Mouse (Mus musculus) frontal cortex, postnatal 36 days (tissue): ENCODE results near the gene Smg6.
"Not testable (repeated sequence)": the region's sequence is repeated elsewhere in the genome, so short reads cannot be mapped to it uniquely, and the experiment has no call there.

ENCODE experiments used
- DNase-seq, 2 experiments: peaks; one replicate each; pipeline ENCODE4 v3.0.0; 2022; ENCODE audit warnings: low spot score in 2 of 2

Smg6 gene

DNA sequence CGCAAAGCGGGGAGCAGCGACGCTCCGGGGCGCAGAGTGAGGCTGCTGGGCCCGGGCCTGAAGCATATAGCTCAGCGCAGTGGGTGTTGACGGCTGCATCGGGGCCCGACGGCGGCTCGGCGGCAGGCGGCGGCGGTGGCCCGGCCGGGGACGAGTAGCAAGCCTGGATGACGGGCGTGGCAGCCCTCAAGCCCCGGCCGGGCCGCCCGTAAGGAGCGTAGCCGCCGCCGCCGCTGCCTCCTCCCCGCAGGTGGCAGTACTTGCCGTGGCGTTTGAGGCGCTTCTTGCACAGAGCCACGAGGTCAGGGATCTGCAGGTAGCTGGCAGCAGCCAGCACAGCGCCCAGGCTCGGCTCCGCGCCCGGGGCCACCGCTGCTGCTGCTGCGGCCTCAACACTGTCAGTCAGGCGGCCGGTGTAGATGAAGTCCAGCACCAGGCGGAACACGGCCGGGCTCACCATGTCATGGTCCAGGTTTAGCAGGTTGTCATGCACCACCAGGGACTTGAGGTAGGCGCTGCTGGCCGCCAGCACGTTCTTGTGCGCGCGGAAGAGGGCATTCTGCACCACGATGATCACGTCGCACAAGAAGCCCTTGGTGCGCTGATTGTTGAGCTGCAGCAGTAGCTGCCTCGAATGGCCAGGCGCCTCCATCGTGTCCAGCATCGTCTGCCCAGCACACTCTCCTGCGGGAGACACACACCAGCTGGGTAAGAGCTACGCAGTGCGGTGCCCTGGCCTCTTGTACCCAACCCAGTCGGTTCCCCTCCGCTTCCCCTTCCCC, 241.4 kb downstream of the Smg6 start:
- no peak for DNase-seq

DNA sequence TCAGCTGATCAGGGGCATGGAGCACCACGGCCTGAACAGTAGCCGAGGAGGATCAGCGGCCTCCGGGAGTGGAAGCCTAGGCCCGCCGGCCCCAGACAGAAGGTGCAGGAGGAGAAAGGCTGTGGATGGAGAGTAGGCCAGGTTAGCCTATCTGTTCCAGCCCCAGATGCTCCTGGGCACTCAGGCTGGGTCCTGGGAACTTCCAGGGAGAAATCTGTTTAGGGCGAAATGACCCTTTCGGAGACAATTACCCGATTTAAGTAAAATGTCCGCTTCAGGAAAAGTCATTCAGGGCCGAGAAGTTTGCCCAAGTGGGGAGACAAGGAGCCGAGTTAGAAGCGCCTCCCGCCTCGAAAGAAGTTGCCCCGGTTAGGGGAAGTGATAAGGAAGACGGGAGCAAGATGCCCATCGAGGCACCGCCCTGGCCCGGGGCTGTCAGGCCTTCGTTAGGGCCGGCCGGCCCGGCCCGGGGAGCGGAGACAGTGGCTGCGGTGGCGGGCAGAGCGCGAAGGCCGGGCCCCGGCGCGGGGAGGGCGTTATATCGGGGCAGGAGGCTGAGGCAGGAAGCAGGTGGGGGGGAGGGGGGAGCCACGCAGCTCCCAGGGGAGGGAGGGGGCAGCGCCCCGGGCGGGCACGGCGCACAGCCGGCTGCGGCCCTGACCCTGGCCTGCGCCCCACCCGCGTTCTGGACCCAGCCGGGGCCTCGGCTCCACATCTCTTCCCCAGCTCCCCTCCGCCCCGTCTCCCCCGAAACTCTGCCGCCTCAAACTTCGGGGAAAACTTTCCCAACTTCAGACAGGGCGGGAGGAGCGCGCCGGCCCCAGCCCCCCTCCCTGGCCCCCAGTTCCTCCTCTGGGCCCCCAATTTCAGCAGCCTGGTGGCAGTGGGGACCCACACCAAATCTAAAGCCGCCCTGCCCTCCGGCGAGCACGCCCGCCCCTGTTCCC, 242.3 kb downstream of the Smg6 start:
- DNase-seq, result no peak

DNA sequence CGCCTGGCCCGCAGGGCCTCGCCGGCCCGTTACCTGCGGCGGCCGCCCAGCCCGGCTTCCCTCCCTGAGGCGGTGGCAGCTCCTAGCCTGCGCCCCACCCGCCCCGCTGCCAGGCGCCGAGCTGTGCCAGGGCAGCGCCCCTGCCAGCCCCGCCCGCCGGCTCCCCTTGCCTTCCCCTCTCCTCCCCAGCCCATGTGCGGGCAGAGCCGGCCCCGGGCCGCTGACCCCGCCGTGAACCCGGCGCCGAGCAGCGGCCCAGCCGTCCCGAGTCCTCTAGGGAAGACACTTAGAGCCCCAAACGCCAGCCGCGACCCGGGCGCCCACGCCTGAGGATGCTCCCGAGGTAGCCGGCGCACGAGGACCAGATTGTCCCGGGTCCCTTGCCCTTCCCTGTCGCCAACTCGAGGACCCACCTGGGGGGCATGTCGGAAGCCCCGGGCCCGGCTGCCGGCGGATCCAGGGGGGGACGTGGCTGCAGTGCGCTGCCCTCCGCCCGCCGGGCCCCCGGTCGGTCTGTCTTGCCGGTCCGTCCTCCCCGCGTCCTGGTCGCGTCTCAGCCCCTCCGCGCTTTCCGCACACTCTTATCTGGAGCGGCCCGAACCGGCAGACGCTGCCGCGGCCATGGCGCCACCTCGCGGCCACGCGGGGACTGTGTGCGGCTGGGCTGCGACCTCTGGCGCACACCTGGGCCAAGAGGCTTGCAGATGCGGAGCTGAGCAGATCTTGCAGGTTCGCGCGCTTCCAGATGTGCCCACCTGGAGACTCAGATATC, 243.2 kb downstream of the Smg6 start:
- peak; percentile 76 to 80 for DNase-seq

DNA sequence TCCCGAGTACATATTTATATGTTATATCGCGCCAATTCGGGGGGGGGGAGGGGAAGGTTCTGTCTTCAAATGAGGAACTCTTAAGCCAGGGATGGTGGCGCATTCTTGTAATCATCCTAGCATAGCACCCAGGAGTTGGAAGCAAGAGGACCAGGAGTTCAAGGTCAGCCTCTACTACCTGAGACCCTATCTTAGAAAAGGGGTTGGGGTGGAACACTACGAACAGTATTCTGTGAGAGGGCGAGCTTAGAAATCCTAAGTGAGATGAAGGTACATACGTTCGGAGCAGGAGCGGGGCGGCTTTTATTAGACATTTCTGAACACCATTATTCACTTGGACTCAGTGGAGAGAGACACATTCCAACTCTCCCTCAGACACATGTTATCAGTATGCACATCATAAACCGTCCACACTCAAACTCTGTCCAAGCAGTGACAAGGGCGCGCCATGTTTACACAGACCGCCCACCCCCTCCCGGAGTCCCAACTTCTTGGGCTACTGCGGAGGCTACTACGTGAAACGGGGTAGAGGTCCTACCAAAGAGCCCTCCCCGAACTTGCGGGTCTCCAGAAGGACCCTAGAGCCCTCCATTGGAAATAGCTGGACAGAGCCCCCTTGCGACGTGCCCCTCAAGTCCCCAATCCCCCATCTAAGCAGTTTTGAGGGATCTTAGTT, 243.9 kb downstream of the Smg6 start, which contains the start of gene Hic1:
Hic1 (minus strand) TSS at position 115 of the 676 bp plus-strand sequence.
- no peak for DNase-seq

DNA sequence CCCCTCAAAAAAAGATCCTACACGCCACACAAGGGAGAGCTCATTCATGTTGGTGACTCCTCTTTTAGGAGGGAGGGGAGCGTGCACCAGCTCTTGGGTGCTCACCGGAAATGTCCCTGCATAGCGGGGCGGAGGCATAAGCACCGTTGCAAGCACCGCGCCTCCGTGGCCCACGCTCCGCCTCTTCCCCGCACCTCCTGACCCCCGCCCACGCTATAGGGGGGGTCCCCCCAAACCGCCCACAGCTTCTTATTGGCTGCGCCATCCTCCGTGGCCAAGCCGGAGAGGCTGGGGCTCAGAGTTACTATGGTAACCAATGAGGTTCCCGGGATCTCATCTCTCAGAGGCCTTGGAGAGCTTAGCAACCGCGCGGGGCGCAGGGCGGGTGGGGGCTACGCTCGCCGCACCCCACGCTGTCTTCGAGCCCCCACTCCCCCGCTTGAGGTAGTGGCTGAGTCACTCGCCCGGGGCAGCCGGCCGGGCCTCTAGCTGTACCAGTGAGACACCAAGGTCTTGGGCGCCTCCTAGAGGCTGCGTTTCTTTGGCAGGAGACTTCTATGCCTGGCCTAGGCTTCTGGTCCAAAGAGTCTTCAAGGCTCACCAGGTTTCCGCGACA, 244.6 kb downstream of the Smg6 start:
- peak; percentile 91 to 94 for DNase-seq

DNA sequence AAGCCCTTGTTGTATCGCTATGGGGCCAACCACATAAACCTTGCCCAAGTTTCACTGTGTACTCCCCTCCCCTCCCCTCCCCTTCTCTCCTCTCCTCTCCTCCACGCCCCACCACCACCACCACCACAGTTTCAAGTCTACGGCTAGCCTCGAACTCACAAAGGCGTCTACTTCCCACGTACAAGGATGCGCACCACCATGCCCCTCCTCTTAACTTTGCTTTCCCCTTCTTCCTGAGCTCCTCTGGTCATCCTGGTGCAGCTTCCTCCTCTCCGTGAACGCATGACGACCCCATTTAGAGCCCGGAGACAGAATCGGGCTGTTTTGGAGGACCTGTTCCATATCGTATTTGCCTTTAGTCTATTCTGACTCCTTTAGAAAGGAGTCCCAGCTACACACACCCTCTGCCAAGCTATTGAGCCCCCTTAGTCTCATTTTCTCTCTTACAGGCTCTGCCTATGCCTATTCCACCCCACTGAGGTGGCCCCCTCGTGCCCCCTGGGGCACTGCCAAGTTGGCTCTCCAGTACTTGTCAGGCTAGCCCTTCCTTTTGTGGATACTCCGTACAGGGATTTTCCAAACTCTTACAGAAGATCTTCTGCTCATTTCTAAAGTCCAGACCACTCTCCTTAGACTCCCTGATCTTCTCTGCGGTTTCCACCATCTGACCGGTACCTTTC, 245.7 kb downstream of the Smg6 start:
- DNase-seq, result no peak

DNA sequence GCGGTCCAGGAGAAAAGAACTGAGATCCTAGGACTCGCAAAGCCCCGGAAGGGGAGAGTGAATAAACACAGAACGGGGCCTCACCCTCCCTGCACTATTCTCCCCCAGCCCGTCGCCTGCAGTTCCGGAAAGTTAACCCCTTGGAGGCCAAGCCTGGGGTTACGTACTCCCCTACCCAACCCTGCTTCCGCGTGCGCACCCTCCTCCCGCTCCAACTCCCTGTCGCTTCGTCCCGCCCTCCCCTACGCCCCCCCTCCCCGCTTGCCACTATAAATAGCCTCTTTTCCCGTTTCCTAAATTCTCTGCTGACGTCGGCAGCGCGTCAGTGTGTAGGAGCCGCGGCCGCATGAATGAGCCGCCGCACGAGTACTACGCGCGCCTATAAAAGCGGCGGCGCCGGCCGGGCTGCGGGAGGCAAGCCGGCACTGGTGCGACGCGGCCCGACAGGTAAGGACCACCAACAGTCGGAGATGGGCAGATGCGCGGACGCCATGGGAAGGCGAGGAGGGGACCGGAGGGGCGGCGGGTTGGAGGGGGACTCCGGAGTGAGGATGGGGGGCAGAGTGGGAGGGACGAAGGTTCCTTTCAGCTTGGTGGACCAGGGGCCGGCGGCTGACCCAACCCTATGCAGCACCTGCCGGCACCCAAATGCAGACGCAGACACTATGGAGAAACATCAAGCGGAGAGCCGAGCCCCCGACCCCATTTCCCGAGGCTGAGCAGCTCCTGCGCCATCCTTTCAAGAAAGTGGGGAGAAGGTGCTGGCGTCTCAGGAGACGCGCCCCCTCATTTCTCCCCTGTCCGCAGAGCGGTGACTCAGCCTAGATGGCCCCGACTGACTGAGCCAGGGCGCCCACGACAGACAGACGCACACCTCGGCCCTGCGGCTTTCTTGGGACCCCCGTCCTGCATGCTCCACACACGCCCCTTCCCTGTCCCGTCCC, 246.8 kb downstream of the Smg6 start:
- peak; percentile 71 for DNase-seq

DNA sequence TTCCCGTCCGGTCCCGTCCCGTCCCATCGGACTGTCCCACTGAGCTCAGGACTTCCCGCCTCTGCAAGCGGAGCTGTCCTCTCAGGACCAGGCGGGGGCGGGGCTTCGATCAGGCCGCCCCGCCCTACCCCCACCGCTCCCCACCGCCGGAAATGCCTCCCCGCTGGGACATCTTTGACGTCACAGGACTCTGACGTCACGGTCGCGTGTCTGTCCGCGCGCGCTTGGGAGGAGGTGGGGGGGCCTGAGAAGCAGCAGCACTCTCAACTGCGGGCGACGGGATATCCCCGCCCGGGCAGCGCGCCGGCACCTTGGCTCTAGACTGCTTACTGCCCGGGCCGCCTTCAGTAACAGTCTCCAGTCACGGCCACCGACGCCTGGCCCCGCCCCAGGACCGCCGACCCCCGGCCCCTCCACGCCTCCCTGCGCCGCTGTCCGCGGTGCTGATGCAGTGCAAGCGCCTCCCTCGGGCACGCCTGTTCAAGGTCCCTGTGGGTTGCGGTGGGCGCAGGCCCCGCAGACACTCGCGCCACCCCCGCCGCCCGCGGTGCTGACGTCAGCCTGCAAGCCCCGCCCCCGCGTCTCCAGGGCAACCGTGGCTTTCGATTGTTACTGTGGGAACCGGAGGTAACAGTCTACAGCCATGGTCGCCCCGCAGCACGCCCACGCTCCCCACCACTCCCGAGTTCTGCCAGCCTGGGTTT, 247.6 kb downstream of the Smg6 start:
- peak; percentile 94 to 96 for DNase-seq

DNA sequence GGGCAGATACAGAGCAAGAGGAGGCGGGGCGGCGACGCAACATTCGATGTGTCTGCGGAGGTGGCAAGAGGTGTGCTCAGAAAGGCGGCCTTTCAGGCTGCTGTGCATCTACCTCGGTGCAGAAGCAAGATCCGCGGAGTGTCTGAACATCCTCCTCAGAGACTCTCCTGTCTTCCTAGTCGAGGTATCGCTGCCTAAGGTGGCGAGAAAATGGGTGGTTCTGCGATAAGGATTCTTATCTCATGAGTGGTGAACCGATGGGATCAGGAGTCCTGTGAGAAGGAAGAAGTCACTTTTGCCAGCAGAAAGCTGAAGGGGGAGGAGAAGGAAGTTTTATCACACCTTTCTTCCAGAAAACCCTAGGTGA, 248.2 kb downstream of the Smg6 start:
- DNase-seq, result no peak

DNA sequence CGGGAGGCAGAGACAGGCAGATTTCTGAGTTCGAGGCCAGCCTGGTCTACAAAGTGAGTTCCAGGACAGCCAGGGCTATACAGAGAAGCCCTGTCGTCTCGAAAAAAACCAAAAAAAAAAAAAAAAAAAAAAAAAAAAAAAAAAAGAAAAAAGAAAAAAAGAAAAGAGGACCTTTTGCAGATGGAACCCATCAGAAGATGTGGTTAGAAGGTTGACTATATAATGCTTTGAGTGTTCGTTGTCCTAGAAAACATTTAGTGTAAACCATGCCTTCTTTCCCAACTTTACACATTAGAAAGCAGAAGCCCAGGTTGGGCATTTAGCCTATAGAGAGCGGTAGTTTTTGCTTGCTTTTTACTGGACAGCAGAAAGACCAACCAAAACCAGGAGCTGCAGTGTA, 249.0 kb downstream of the Smg6 start:
- DNase-seq, result not testable (repeated sequence)

DNA sequence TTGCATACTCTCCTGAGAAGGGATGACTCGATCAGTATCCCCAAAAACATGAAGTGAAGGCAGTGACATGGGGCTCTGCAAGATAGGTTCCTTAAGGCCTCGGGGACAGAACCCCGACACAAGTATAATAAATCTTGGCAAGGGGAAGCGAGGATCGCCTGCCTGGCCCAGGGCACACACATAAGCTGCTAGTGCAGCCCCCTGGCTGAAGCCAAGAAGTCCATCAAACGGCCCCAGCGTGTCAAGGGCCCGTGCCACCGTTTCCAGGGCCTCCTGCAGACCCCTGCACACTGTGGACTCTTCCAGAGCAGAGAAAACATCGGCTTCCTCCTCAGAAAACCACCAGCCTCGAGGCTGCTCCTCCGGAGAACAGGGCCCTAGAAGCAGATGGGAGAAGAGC, 252.4 kb downstream of the Smg6 start:
- no peak for DNase-seq

DNA sequence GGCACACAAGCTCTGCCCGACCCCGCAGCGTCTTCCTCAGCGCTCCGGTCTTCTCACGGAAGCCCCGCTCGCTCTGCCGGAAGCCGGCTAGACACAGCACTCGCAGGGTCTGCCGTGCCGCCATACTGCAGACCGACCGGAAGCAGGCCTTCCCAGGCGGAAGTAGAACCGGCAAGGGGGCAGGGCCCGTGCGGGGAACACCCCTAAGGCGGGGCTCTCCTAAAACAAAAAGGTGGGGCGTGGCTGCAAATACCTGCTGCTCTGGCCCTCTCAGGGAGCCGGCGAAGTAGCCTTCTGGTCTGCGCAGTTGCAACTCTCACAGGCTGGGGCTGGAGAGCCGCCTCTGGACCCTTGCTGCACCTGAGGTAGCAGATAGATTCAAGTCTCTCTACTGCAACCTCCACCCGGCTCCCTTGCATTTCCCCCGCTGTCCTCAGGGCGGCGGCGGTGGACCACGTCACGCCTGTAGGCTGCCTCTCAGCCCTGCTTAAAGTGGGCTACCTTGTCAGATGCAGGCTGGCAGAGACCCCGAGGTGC, 253.1 kb downstream of the Smg6 start, which contains the start of gene Ovca2:
Ovca2 (minus strand) TSS at position 164 of the 537 bp plus-strand sequence.
- DNase-seq, result peak; percentile 89 to 91

DNA sequence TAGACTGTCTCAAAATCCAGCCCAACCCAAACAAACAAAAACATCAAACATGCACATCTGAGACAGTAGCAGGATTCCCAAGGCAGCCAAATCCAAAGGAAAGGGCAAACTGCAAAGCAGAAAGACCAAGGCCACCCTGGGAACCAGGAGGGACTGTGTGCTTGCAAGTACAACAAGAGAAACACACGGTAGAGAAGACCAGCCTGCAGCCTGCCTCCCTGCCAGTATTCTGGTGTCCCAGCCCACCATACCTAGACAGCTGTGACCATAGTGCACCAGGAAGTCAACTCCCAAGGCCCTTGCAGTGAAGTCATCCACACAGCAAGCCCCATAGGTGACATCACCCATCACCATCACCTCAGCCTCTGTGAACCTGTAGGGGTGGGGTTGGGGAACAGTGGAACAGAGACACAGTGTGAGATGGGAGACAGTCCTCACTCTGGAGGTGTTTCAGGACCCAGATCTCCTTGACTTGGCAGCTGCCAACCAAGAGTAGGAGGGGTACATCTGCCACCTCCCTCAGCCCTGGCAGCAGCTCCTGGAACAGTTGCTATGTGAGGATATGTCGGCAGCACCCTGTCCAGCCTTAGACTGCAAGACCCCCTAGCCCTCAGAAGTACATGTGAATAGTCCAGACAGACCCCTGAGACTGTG, 258.4 kb downstream of the Smg6 start:
- DNase-seq, result peak; percentile 71 to 86

DNA sequence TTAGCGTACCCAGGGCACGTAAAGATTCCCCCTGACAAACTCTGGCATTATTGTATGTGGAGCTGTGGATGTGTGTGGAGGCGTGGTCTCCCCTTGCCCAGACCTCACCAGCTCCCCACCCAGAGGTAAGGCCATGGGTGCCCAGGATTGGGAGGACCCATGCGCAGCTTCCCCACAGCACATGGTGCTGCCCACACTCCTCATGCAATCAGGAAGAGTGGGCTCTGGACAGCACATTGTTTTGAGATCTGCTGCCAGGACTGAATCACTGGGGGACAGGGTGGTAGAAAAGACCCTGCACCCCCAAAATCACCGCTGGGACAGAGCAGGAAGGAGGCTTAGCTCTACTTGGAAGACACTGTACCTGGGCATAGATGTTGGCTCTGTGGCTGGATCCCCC, 258.9 kb downstream of the Smg6 start:
- no peak for DNase-seq

DNA sequence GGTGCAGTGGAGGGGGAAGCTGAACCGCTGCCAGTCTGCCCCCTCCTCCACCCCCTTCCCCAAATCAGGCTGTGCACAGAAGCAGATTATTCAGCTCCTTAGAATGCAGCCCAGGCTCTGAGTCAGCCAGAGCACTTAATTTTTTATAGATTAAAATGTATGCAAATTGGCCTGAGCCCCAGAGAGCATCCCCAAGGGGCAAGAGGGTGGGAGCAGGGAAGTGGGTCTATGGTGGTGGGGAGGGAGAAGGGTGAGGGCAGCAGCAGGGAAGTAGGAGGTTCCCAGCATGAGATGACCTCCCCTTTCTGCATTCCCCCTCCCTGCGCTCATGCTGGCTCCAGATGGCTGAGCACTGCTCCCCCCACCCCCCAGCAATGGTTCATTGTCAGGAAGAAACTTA, 259.4 kb downstream of the Smg6 start:
- no peak for DNase-seq

DNA sequence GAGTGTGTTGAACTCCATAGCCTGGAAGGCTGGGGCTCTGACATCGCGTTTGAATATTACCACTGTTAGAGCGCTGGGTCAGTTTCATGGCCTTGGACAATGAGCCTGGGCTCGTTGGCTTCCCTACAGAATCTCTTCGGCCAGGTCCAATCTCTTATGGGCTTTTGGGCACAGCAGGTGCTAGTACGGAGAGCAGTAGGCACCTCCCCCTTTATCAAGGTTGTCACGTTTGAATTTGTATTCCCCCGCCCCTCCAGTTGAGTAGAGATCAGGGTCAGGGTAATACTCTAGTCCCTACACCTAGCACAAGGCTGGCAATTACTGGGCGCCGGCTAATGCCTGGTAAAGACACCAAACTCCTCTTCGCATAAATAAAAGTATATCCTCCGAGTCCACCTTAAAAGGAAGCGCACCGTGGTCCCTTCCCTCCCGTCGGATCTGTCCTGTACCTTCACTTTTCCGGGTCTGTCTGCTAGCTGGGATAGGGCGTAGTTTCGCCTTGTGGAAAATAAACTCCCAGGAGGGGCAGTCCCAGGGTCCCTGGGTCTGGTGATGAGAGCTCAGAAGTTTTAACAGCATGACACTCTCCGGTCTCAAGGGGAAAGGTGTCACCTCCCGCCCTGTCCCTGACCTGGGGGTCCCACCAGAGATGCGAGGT, 264.2 kb downstream of the Smg6 start:
- no peak for DNase-seq

DNA sequence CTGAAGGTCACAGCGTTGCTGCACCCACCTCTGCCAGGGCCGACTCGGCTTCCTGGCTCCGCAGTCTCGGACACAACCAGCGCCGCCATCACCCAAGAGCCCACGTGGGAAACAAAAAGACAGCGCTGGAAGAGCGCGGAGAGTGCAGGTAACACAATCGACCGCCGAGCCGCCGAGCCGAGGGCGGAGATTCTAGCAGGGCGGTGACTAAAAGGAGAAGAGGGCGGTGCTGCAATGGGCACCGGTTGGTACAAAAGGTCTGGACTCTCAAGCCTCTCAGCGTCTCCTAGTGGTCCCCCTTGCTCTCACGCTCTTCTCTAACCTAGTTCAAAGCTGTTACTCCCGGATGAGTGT, 264.7 kb downstream of the Smg6 start:
- peak; percentile 74 to 79 for DNase-seq
